Mouse (Mus musculus): ENCODE measurements around the gene Gabra6. TPM values are rescaled to one million over a fixed set of nuclear protein-coding genes. Genes with fewer than 3 reads are reported as not detected.

The Gabra6 gene
- polyA plus RNA-seq (2014; fragmentation: Illumina TruSeq; extraction: RNeasy Lipid Tissue Mini Kit (QIAGEN cat#74804); ENCODE audit: low read depth, low replicate concordance): not detected

DNA sequence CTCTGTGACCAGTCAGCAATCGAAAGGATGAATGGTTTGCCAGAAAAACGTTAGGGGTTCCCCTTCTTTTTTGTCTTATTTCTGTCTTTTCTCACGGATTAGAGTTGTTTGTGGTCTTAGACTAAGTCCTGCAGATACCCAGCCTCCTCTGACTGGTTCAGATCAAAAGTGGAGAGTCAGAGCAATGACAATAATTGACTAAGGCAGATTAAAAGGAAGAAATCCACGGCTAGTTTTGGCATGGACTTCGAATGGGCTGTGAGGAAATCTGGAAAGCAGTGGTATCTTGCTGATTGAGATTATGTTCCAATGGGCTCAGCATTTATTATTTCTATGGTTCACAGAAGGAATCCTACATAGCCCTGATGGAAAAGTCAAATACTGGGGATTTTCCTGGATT, at the start of gene Gabra6:
Gene Gabra6, minus strand, starts transcription at position 191 of the 400 bp plus-strand sequence.

Other genes with a start within 250 kb of the Gabra6 start
- gene Gabra1, start 138.1 kb downstream of the Gabra6 start, polyA plus RNA-seq (2014; fragmentation: Illumina TruSeq; extraction: RNeasy Lipid Tissue Mini Kit (QIAGEN cat#74804); ENCODE audit: low read depth, low replicate concordance): not detected
- not detected for gene Gabrb2, start 98.7 kb upstream of the Gabra6 start, polyA plus RNA-seq (2014; fragmentation: Illumina TruSeq; extraction: RNeasy Lipid Tissue Mini Kit (QIAGEN cat#74804); ENCODE audit: low read depth, low replicate concordance)

Data from kidney, adult 10 weeks (tissue).